Mouse (Mus musculus): ENCODE measurements at regions not wholly inside any gene's neighbourhood (a gene's known extent, or its start where the extent isn't known, plus 50 kb on each side); places are given as distances from the start of the nearest gene placed in this dataset.

DNA sequence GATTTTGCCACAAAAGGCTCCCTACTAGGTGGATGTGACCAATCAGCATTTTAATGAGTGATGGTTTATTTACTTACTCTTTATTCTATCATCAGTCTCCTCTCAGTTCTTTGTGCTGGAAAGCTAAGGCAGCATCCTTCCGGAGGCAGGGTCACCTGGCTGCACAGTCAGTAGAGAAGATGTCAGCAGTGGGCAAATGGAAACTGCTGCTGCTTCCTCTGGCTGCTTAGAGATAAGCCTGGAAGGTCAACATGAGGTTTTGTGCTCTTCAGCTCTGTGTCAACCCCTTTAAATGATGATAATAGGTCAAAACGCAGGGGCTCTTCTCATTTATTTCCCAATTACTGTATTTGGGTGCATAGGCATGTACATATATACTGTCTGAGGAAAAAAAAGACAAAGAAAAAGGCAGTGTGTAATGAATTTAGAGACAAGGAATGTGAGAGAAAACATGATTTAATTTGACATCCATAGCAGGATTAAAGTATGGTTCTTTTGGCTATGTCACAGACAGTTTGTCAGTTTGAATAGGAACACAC lies 1106.1 kb downstream of the Adgrl3 start:
- no peak for ATAC-seq
- no peaks in the 10 kb centered on the region for H3K9me3 ChIP-seq (ENCODE audit: low read length)
- no peak for DNase-seq

DNA sequence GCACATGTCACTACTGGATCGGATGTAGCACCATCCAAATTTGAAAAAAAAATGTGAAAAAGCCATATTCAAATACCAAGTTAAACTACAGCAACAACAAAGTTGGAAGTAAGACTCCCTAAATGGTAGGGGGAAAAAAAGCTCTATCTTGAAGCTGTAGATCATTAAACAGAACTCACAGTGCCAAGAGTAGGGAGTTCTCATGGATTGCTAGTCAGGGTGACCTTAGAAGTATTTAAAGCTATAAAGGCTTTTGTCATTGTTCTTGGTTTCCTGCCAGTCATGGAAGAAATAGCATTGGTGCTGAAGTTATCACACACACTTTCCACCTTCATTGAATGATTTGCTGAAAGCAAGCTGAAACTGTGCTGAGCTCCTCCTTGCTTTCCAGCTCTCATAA lies 1122.1 kb downstream of the Adgrl3 start:
- no peak for ATAC-seq

More for the DNA sequence above, 1106.1 kb downstream of the Adgrl3 start:
- Histone ChIP-seq H3K27me3 (ENCODE audit: insufficient read depth, low read length) (no peaks in the 10 kb centered on the region), H3K4me2 (ENCODE audit: low read depth) (no peak overlapping the region), H3K9ac (no peak overlapping the region), H3K36me3 (ENCODE audit: insufficient read depth) (no peaks in the 10 kb centered on the region), H3K4me1 (ENCODE audit: insufficient read depth) (0 out of 2 replicates have a peak, but pooled peaks cover 3% of the 10 kb centered on the region), H3K27ac (ENCODE audit: low read depth, low read length) (no peak overlapping the region), H3K4me3 (ENCODE audit: low read depth, low read length) (no peak overlapping the region)
- TF ChIP-seq CTCF (IDR thresholded peaks at IDR 0.05; ENCODE audit: low read depth): no peak
- 53% methylated on average over 2 of the region's 2 CpGs for WGBS

More for the DNA sequence above, 1122.1 kb downstream of the Adgrl3 start:
- Histone ChIP-seq H3K4me2 (ENCODE audit: low read depth) (no peak overlapping the region), H3K36me3 (ENCODE audit: insufficient read depth) (no peaks in the 10 kb centered on the region), H3K27ac (ENCODE audit: low read depth, low read length) (no peak overlapping the region), H3K9me3 (ENCODE audit: low read length) (no peaks in the 10 kb centered on the region), H3K9ac (no peak overlapping the region), H3K4me1 (ENCODE audit: insufficient read depth) (no peaks in the 10 kb centered on the region), H3K27me3 (ENCODE audit: insufficient read depth, low read length) (no peaks in the 10 kb centered on the region), H3K4me3 (ENCODE audit: low read depth, low read length) (no peak overlapping the region)
- no peak for TF ChIP-seq CTCF (IDR thresholded peaks at IDR 0.05; ENCODE audit: low read depth)
- DNase-seq: no peak
- 90% methylated on average over 1 of the region's 1 CpGs for WGBS

Data from forebrain, postnatal 0 days (tissue).